Mouse (Mus musculus): ENCODE results near the gene Rhoa. TPM values are rescaled to one million over a fixed set of nuclear protein-coding genes. Genes with fewer than 3 reads are reported as not detected.
A peak's percentile ranks its signal among the peaks of the same experiment; 100 is the strongest.

Gene Rhoa
- polyA plus RNA-seq, 1 experiment from 2014 or later = 448 TPM

- no peak overlapping the region for H3K9ac ChIP-seq (ENCODE audit: low read depth, low read length)
- H3K27me3 ChIP-seq (ENCODE audit: insufficient read depth, low read length) = no peaks in the 10 kb centered on the region
- H3K4me3 ChIP-seq (replicated peaks; ENCODE audit: low read depth, low read length) = 0 out of 2 replicates have a peak overlapping the region, but pooled peaks have one; percentile 73
- no peak for ATAC-seq (replicated peaks; ENCODE audit: low FRiP score, low read depth)
- H3K9me3 ChIP-seq (replicated peaks; ENCODE audit: low read length) = no peaks in the 10 kb centered on the region
- H3K4me1 ChIP-seq (replicated peaks; ENCODE audit: insufficient read depth, low read length) = peaks cover 18% of the 10 kb centered on the region
- 0 out of 2 replicates have a peak, but pooled peaks cover 7% of the 10 kb centered on the region for H3K36me3 ChIP-seq (ENCODE audit: insufficient read depth, low read length)
- H3K27ac ChIP-seq = 0 out of 2 replicates have a peak overlapping the region, but pooled peaks have one; percentile 88
- peak overlapping the region; percentile 91 for H3K4me2 ChIP-seq (ENCODE audit: low read length)
- DNase-seq (ENCODE audit: low spot score) = no peak
- TF ChIP-seq CTCF (IDR thresholded peaks at IDR 0.05; ENCODE audit: low read depth) = no peak
- WGBS = 84% methylated on average over 4 of the region's 4 CpGs
These were observed 1.2 kb upstream of the Rhoa start for GRCm38 (mm10) chr9:108304716-108305115.

GRCm38 (mm10) chr9:108305170-108305569 is 759 bp upstream of the Rhoa start:
- no peaks in the 10 kb centered on the region for H3K9me3 ChIP-seq (replicated peaks; ENCODE audit: low read length)
- peak overlapping the region; percentile 82 for H3K9ac ChIP-seq (ENCODE audit: low read depth, low read length)
- no peak for TF ChIP-seq CTCF (IDR thresholded peaks at IDR 0.05; ENCODE audit: low read depth)
- ATAC-seq (replicated peaks; ENCODE audit: low FRiP score, low read depth) (no peak), DNase-seq (ENCODE audit: low spot score) (no peak)
- 9% methylated on average over 1 of the region's 1 CpGs for WGBS
- H3K27ac ChIP-seq = peak overlapping the region; percentile 88
- 0 out of 2 replicates have a peak, but pooled peaks cover 7% of the 10 kb centered on the region for H3K36me3 ChIP-seq (ENCODE audit: insufficient read depth, low read length)
- peaks cover 18% of the 10 kb centered on the region for H3K4me1 ChIP-seq (replicated peaks; ENCODE audit: insufficient read depth, low read length)
- H3K4me2 ChIP-seq (ENCODE audit: low read length) = peak overlapping the region; percentile 91
- no peaks in the 10 kb centered on the region for H3K27me3 ChIP-seq (ENCODE audit: insufficient read depth, low read length)
- H3K4me3 ChIP-seq (replicated peaks; ENCODE audit: low read depth, low read length) = peak overlapping the region; percentile 73

- H3K4me1 ChIP-seq (replicated peaks; ENCODE audit: insufficient read depth, low read length) = peaks cover 18% of the 10 kb centered on the region
- no peaks in the 10 kb centered on the region for H3K27me3 ChIP-seq (ENCODE audit: insufficient read depth, low read length)
- H3K4me2 ChIP-seq (ENCODE audit: low read length) = peak overlapping the region; percentile 82
- WGBS = 1% methylated on average over 49 of the region's 51 CpGs
- DNase-seq (ENCODE audit: low spot score) (peak; percentile 92), ATAC-seq (replicated peaks; ENCODE audit: low FRiP score, low read depth) (peak; percentile 83)
- peak overlapping the region; percentile 98 for H3K27ac ChIP-seq
- peak overlapping the region; percentile 97 for H3K9ac ChIP-seq (ENCODE audit: low read depth, low read length)
- TF ChIP-seq CTCF (IDR thresholded peaks at IDR 0.05; ENCODE audit: low read depth) = no peak
- peak overlapping the region; percentile 79 for H3K4me3 ChIP-seq (replicated peaks; ENCODE audit: low read depth, low read length)
- H3K9me3 ChIP-seq (replicated peaks; ENCODE audit: low read length) = no peaks in the 10 kb centered on the region
- 0 out of 2 replicates have a peak, but pooled peaks cover 7% of the 10 kb centered on the region for H3K36me3 ChIP-seq (ENCODE audit: insufficient read depth, low read length)
These were observed 647 bp downstream of the Rhoa start for GRCm38 (mm10) chr9:108306571-108306980.

GRCm38 (mm10) chr9:108307021-108307807 is 1.3 kb downstream of the Rhoa start:
- ATAC-seq (replicated peaks; ENCODE audit: low FRiP score, low read depth) (no peak), DNase-seq (ENCODE audit: low spot score) (peak; percentile 11)
- 3% methylated on average over 12 of the region's 12 CpGs for WGBS
- Histone ChIP-seq H3K4me3 (replicated peaks; ENCODE audit: low read depth, low read length) (peak overlapping the region; percentile 79), H3K4me2 (ENCODE audit: low read length) (peak overlapping the region; percentile 82), H3K9ac (ENCODE audit: low read depth, low read length) (peak overlapping the region; percentile 97), H3K27me3 (ENCODE audit: insufficient read depth, low read length) (no peaks in the 10 kb centered on the region), H3K36me3 (ENCODE audit: insufficient read depth, low read length) (0 out of 2 replicates have a peak, but pooled peaks cover 7% of the 10 kb centered on the region), H3K27ac (peak overlapping the region; percentile 98), H3K9me3 (replicated peaks; ENCODE audit: low read length) (no peaks in the 10 kb centered on the region), H3K4me1 (replicated peaks; ENCODE audit: insufficient read depth, low read length) (peaks cover 18% of the 10 kb centered on the region)
- TF ChIP-seq CTCF (IDR thresholded peaks at IDR 0.05; ENCODE audit: low read depth) = no peak

GRCm38 (mm10) chr9:108308141-108308540 is 2.2 kb downstream of the Rhoa start:
- Histone ChIP-seq H3K36me3 (ENCODE audit: insufficient read depth, low read length) (no peaks in the 10 kb centered on the region), H3K4me1 (replicated peaks; ENCODE audit: insufficient read depth, low read length) (peaks cover 18% of the 10 kb centered on the region), H3K27me3 (ENCODE audit: insufficient read depth, low read length) (no peaks in the 10 kb centered on the region), H3K4me3 (replicated peaks; ENCODE audit: low read depth, low read length) (peak overlapping the region; percentile 79), H3K9ac (ENCODE audit: low read depth, low read length) (peak overlapping the region; percentile 48; the same call in 1 of the 2 replicates), H3K27ac (no peak overlapping the region), H3K4me2 (ENCODE audit: low read length) (peak overlapping the region; percentile 82), H3K9me3 (replicated peaks; ENCODE audit: low read length) (no peaks in the 10 kb centered on the region)
- DNase-seq (ENCODE audit: low spot score) (peak; percentile 16), ATAC-seq (replicated peaks; ENCODE audit: low FRiP score, low read depth) (no peak)
- 46% methylated on average over 2 of the region's 2 CpGs for WGBS
- TF ChIP-seq CTCF (IDR thresholded peaks at IDR 0.05; ENCODE audit: low read depth) = no peak

GRCm38 (mm10) chr9:108317572-108317971 is 11.6 kb downstream of the Rhoa start:
- no peak overlapping the region for H3K4me3 ChIP-seq (replicated peaks; ENCODE audit: low read depth, low read length)
- H3K9me3 ChIP-seq (replicated peaks; ENCODE audit: low read length) = no peaks in the 10 kb centered on the region
- ATAC-seq (replicated peaks; ENCODE audit: low FRiP score, low read depth) (no peak), DNase-seq (ENCODE audit: low spot score) (peak; percentile 25)
- no peak overlapping the region for H3K9ac ChIP-seq (ENCODE audit: low read depth, low read length)
- TF ChIP-seq CTCF (IDR thresholded peaks at IDR 0.05; ENCODE audit: low read depth) = peak; percentile 51
- no peaks in the 10 kb centered on the region for H3K36me3 ChIP-seq (ENCODE audit: insufficient read depth, low read length)
- H3K27me3 ChIP-seq (ENCODE audit: insufficient read depth, low read length) = no peaks in the 10 kb centered on the region
- no peak overlapping the region for H3K27ac ChIP-seq
- H3K4me1 ChIP-seq (replicated peaks; ENCODE audit: insufficient read depth, low read length) = no peaks in the 10 kb centered on the region
- 90% methylated on average over 3 of the region's 3 CpGs for WGBS
- no peak overlapping the region for H3K4me2 ChIP-seq (ENCODE audit: low read length)
